Mouse (Mus musculus) thymus, postnatal 14 days (tissue): ENCODE measurements around the gene Timp2.
A peak's percentile ranks its signal among the peaks of the same experiment; 100 is the strongest.

ENCODE experiments used
- DNase-seq: peaks from one replicate; pipeline ENCODE4 v3.0.0; 2021

Timp2 gene

DNA sequence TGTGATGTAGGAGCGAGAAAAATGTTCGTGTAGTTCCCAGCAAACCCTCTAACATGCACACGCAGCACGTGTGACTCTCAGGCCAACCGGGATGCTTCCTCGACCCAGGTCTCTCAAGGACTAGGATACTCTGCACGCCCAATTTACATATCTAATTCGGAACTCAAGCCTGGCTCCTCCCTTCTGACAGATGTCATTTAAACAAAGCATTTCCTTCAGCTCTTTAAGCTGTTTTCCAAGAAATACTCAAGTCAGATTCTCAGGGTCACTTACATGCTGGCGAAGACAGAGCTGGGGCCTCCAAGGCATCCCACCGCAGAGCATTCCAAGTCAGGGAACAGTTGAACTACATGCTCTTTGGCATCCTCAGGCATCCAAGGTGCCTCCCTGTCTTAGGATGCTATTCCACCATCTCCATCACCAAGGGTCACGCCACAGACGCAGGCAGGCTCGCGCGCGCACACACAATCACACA, 66.5 kb downstream of the Timp2 start:
- peak; percentile 23 for DNase-seq

DNA sequence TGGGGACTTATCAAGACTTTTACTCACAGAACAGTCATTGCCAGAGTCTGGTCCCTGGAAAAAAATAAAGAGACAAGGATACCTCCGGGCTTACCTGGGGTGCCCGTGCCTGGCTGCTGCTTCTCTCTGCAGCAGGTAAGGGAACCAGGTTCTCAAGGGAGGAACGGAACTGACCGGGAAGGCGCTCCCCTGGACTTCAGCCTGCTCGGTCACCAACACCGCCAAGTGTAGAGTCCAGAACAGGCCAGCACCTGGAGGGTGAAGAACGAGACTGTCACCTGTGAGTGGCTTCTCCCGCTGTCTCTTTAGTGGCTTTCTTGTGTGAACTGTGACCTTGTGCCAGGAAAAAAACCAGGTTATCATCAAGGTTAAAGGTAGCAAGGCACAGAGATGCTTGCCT, 68.0 kb downstream of the Timp2 start:
- DNase-seq = no peak

DNA sequence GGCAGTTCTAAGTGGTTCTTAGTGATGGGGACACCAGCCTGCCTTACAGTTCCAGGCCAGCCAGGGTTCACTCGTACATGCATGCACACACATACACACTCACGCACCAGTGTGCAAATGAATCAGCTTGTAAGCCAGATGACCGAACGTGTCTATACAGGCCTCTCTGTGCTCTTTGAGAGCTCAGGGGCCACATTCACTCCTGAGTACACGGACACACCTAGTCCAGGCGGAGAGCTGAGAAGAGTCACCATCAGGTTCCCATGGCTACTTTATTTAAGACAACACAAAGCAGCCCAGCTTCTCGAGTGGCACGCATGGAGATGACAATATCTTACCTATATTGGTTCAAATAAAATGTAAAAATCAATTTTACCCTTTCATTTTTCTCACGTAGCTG, 69.1 kb downstream of the Timp2 start:
- DNase-seq = no peak

DNA sequence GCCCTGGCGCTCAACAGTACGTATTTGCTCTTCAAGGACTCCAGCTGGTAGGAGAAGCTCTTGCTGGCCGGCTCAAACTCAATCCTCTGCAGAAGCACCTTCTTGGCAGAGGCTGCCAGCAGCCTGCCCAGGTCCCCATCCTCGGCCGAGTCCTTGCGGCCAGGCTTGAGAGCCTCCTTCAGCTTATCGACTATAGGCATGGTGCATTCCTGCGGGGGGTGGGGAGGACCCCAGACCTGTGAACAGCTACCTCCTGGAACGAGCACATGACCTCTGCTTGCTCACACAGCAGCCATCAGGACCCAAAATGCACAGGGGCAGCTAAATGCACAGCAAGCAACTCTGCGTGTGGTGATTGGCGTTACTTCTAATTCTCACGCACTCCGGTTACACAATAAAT, 69.7 kb downstream of the Timp2 start:
- no peak for DNase-seq

DNA sequence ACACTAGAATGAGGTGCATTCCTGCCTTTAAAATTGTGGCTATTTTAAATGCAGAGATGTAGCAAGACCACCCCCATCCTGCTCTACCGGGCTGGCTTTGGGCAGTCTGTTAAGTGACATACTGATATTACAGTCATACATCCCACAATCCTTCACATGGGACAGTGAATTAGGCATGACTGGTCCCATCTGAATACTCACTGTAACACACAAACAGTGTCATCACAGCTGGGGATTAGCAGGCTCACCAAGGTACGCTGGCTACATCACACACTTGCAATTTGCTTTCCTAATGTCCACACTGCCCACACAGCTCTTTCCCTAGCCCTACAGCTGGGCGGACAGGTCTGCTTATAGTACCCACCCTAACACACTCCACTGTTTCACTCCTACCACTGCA, 75.3 kb downstream of the Timp2 start:
- DNase-seq = no peak

DNA sequence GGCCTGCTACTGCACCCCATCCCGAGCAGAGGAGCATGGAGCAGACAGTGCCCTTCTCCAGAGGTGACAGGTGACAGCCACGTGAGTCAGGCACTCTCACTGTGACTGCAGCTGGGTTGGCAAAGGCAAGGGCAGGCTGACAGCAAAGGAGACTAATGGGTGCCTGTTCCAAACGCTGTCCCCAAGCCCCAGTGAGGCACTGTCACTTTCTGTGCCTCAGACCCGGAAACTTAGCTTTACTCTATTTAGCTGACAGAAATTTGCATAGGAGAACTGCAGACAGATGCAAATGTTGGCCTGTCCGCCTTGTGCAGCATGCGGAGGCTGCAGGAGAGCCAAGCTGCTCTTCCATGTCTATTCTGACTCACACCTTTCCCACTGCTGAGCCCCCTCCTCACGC, 79.2 kb downstream of the Timp2 start:
- DNase-seq = no peak

DNA sequence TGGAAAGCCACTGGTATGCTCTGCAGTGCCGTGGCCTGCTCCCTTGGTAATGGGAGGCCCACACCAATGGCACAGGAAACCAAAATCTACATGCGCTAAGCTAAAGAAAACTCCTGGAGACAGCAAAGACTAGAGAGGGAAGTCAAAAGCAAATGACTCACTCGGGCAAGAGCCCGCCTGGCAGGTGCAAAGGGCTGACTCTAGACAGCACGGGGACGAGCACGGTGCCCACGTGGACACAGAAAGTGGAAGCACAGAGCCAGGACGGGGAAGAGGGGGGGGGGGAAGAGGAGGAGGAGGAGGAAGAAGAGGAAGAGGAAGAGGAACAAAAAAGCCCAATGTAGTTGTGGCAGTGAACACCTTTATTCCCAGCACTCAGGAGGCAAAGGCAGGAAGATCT, 80.4 kb downstream of the Timp2 start:
- no peak for DNase-seq

DNA sequence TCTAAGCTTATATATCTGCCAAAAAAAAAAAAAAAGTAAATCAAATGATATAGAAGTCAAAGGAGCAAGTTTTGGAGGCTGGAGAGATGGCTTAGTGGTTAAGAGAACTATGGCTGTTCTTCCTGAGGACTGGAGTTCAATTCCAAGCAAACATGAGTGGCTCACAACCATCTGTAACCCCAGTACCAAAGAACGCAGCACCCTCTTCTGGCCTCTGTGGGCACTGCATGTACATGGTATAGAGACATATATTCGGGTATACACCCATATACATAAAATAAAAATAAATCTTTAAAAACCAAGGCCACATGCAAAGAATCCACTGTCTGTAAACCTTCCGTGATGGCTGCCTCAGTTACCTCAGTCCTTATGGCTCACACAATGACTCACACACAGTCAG, 85.7 kb downstream of the Timp2 start:
- DNase-seq = peak; percentile 73

DNA sequence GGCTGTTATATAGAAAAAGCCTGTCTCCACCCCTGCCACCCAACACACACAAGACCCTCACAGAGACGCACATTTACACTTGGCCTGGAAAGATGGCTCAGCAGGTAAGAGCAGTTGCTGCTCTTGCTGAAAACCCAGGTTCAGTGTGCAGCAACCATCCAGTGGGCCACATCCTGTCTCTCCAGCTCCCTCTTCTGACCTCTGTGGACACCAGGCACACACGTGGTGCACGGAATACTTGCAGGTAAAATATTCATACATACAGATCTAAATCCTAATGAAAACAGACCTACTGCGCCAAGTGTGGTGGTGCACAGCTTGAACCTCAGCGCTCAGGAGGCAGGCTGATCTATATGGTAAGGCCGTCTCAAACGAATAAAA, 88.9 kb downstream of the Timp2 start:
- DNase-seq = peak; percentile 39

DNA sequence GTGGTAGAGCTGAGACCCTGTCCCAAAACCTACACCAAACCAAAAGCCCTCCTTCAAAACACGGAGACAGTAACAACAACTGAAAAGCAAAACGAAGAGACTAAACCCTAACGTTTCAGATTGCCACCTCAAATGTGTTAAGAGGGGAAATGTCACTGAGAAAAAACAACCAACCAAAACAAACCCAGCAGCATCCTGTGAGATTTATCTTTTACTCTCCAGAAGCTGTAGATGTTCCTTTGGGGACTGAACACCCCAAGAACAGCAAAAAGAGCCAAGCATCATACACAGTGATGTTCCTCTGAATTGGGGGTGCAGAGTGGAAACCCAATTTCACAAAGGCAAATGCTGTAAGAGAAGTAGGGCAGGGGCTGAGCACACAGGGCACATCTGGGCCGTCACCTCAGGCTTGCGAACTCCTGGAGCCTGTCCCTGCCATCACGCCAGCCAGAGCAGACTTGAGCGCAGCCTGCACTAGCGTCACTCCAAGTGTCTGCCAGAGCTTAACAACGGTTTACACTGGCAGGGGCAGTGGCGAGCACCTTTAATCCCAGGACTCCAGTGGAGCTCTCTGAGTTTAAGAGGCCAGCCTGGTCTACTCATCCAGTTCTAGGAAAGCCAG, 89.4 kb downstream of the Timp2 start:
- peak; percentile 18 for DNase-seq

DNA sequence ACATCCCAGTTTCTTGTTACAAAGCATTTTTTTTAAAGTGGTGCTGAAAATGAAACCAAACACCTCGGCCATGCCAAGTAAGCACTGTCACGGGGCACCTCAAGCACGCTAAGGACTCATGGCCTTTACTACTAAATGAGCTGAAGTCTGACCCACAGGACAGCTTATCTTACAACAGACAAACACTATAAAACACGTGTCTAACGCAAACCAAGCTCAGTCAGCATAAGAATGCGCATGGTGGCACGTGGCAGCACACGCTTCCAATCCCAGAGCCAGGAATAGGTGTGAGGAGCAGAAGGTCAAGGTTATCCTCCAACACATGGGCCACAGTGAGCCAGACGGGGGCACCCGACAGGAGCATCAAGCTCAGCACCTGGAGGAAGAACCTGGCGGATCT, 89.9 kb downstream of the Timp2 start:
- no peak for DNase-seq

DNA sequence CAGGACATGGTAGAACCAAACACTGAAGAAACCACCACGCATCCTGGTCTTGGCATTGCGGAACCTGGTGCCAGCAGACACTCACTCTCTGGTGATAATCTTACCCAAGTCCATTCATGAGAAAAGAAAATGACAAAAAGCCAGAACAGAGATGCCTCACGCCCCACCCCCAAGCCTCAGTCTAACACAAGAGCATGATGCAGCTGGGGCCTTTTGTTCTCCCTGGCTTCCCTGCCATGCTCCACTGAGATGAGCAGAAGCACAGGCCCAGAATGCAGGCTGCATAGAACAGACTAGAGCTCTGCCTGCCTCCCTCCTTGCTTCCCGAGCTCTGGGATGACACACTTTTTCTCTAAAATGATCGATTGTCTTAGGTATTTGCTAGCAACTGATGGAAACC, 92.4 kb downstream of the Timp2 start:
- no peak for DNase-seq

DNA sequence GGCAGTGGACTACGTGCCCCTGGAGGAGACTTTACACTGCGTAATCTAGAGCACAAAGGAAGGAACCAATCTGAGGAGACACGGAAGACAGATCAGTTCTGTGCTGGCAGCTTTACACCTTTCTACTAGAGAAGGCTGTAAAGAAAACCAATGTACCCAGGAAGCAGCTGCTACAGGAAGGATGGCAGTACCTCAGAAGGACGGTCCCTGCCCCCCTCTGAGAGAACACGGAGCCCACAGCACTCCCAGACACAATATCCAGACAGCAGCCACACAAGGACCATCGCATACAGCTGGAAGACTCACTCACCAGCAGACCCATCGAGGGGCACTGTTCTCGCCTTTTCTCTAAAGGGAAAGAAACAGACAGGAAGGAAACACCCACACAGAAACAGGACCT, 95.5 kb downstream of the Timp2 start:
- peak; percentile 53 for DNase-seq

DNA sequence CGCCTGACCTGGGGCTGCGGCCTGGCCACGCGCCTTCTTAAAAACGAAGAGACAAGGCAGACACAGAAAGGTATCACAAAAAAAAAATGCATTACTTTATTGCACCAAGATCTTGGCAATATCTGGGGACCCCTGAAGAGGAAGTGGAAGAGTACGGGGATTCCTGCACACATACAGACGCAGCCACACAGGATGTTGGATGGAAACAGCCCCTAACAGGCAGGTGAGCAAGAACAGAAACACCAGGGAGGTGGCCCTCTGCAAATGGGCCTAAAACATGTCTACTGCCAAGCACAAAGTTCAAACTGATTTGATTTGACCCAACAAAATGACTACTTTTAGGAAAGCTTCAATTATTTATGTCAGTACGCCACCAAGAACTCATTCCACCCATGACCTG, 96.0 kb downstream of the Timp2 start:
- DNase-seq = no peak

DNA sequence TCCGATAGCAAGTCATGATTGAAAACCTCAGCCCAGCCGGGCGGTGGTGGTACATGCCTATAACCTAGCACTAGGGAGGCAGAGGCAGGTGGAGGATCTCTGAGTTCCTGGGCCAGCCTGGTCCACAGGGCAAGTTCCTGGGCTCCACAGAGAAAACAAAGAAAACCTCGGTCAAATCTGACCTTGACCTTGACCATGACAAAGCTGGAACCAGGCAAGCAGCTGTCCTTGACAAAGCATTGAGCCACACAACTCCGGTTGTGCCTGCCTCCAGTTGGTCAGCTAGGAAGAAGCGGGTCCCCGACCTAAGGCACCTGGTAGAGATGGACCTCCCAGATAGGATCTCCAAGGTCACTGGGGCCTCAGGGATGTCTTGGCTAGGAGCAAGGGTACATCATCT, 99.2 kb downstream of the Timp2 start:
- DNase-seq = no peak

DNA sequence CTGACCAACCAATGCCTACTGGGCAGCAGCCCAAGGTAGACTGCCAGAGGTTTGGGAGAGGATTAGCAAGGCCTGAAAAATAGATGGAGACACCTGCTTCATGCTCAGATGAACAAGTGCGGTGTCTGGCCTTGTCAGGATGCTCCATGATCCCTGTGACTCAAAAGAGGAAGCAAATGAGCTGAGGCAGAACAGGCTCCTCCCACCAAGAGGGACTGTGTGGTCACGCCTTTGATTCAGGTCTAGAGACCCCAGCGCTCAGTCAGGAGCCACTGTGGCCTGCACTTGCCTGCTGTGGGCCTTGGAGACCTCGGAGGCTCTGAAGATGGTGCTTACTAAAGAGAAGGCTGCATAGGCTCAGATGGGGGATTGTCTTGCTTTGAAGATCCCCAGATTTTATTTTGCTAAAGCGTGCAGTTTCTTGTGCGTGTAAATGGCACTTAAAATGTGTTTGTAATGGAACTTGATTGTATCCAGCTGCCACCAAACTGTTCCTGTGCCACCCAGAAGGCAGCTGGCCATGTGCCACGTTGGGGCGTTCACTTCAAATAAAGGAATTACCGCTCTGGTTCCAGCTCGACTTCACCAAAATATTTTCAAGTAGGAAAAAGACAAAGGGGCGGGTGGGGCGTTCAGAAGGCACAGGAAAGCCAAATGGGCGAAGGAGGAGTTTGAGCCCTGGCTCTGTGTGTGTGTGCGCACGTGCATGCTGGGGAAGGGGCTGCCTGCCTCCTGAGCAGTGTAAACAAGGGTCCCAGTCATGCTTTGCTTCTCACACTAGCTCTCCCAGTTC, 101.2 kb downstream of the Timp2 start:
- DNase-seq = no peak

DNA sequence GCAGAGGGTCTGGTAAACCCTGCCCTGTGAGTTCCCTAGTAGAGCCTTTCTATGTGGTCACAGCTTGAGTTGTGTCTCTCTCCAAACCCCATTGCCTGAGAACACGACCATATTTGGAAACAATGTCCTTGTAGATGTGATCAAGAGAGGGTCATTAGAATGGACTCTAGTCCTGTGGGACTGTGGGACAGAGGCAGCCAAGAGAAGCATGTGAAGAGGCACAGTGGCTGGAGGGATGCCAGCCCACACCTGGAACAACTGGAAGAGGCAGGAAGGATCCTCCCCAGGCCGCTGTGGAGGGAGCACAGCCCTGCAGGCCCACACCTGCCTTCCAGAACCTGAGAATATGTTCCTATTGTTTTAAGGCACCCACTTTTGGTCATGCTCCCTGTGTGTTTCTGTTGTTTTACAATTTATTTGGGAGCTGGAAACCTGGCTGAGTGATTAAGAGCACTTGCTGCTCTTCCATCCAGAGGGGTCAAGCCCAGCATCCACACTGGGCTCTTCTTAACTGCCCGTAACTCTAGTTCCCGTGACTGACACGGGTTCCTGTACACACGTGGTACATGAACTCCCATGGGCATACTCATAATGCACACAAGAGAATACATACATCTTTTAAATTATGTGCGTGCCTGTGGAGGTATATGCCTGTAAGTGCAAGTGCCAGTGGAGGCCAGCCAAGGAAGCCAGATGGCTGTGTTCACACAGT, 101.9 kb downstream of the Timp2 start:
- DNase-seq = no peak
